Mouse (Mus musculus) hindbrain, embryonic 12.5 days (tissue): Measurements from ENCODE around the gene Serpinb5. TPM values are rescaled to one million over a fixed set of nuclear protein-coding genes. Genes with fewer than 3 reads are reported as not detected.

Experiments
- ATAC-seq: fragments of 200-750 bp; cut with Nextera tagmentation; 2 replicates; pipeline ENCODE4 v1.8.0; 2017; ENCODE audit warnings: moderate TSS enrichment; ENCODE audit not compliant: low FRiP score
- H3K27ac ChIP-seq: fragments of 300-500 bp; sonication (generic); 2 replicates; pipeline ENCODE4 v1.5.1; 2016; ENCODE audit warnings: mild to moderate bottlenecking
- H3K27me3 ChIP-seq: fragments of 300-500 bp; sonication (generic); 2 replicates; pipeline ENCODE4 v1.6.1; 2016; ENCODE audit warnings: mild to moderate bottlenecking
- H3K36me3 ChIP-seq: fragments of 300-500 bp; sonication (generic); 2 replicates; pipeline ENCODE4 v1.6.1; 2016; ENCODE audit warnings: mild to moderate bottlenecking
- H3K4me1 ChIP-seq: fragments of 300-500 bp; sonication (generic); 2 replicates; pipeline ENCODE4 v1.6.1; 2016
- H3K4me2 ChIP-seq: fragments of 300-500 bp; sonication (generic); replicated peaks from 2 replicates; pipeline ENCODE4 v1.6.1; 2016; ENCODE audit warnings: mild to moderate bottlenecking
- H3K4me3 ChIP-seq: fragments of 300-500 bp; sonication (generic); 2 replicates; pipeline ENCODE4 v1.5.1; 2016; ENCODE audit warnings: mild to moderate bottlenecking
- H3K9ac ChIP-seq: fragments of 300-500 bp; sonication (generic); 2 replicates; pipeline ENCODE4 v1.6.1; 2016; ENCODE audit warnings: mild to moderate bottlenecking, moderate library complexity
- H3K9me3 ChIP-seq: fragments of 300-500 bp; sonication (generic); replicated peaks from 2 replicates; pipeline ENCODE4 v1.6.1; 2016; ENCODE audit warnings: mild to moderate bottlenecking
- WGBS: fragments of 180-500 bp; shearing (Covaris S2); methylation state at CpG from one replicate; pipeline ENCODE4 v1.1.7; 2016; 5-methylcytosine and 5-hydroxymethylcytosine counted together
- polyA plus RNA-seq: library from polyadenylated mRNA; unstranded; fragments of >200 nt; fragmentation: Nextera tagmentation; extraction: Ambion mirVana; gene quantifications from 2 replicates; pipeline ENCODE4 v1.2.1, GENCODE M21; 2016

Serpinb5 gene
- polyA plus RNA-seq = 0.21 and 0.38 TPM in 2 replicates

DNA sequence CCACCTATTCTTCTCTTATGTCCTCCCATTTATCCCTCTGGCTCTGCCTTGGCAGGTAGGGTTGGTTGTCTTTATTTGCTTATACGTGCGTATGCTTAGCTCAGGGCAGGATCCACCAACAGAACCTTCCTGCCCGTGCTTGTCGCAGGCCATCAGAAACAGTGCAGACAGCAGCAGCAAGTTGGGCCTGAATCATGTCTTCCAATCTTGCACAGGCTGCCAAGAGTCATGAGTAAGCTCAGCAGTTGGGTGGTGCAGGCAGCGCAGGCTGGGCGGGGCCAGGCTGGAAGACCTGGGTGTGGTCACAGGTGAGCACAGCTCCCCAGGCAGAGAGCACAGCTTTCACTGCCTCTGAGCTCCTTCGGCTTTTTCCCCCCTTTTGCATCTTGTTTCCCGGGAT is at the start of gene Serpinb5:
Serpinb5 (plus strand) TSS at position 327 of the 400 bp plus-strand sequence.
- no peak for ATAC-seq
- no peak within 1 kb of the TSS for H3K9ac ChIP-seq
- no peak within 1 kb of the TSS for H3K27ac ChIP-seq
- H3K36me3 ChIP-seq = no peaks in the 10 kb centered on the region
- H3K27me3 ChIP-seq = no peaks in the 10 kb centered on the region
- H3K4me3 ChIP-seq = no peak within 1 kb of the TSS
- no peaks in the 10 kb centered on the region for H3K9me3 ChIP-seq
- no peak within 1 kb of the TSS for H3K4me2 ChIP-seq
- no peaks in the 10 kb centered on the region for H3K4me1 ChIP-seq
- WGBS = 65% methylated on average over 8 of the region's 8 CpGs

GRCm38 (mm10) chr1:106814864-106815263 is 46.1 kb upstream of the Serpinb5 start:
- 77% methylated on average over 5 of the region's 5 CpGs for WGBS
- H3K36me3 ChIP-seq = no peaks in the 10 kb centered on the region
- ATAC-seq = no peak

GRCm38 (mm10) chr1:106815265-106815664 is 45.7 kb upstream of the Serpinb5 start:
- H3K4me2 ChIP-seq = no peak overlapping the region
- no peak overlapping the region for H3K4me3 ChIP-seq
- H3K4me1 ChIP-seq = no peaks in the 10 kb centered on the region
- no peak for ATAC-seq
- H3K27me3 ChIP-seq = no peaks in the 10 kb centered on the region
- H3K27ac ChIP-seq = no peak overlapping the region
- H3K9ac ChIP-seq = no peak overlapping the region
- no peaks in the 10 kb centered on the region for H3K9me3 ChIP-seq
- WGBS = 85% methylated on average over 6 of the region's 6 CpGs
- no peaks in the 10 kb centered on the region for H3K36me3 ChIP-seq

More at GRCm38 (mm10) chr1:106814864-106815263, 46.1 kb upstream of the Serpinb5 start:
- H3K4me2 ChIP-seq = no peak overlapping the region
- H3K4me1 ChIP-seq = no peaks in the 10 kb centered on the region
- H3K4me3 ChIP-seq = no peak overlapping the region
- no peaks in the 10 kb centered on the region for H3K9me3 ChIP-seq
- no peak overlapping the region for H3K9ac ChIP-seq
- H3K27ac ChIP-seq = no peak overlapping the region
- no peaks in the 10 kb centered on the region for H3K27me3 ChIP-seq

GRCm38 (mm10) chr1:106816766-106817165 is 44.2 kb upstream of the Serpinb5 start:
- no peak overlapping the region for H3K27ac ChIP-seq
- H3K4me1 ChIP-seq = no peaks in the 10 kb centered on the region
- no peak overlapping the region for H3K9ac ChIP-seq
- no peaks in the 10 kb centered on the region for H3K36me3 ChIP-seq
- H3K27me3 ChIP-seq = no peaks in the 10 kb centered on the region
- H3K4me2 ChIP-seq = no peak overlapping the region
- no peak for ATAC-seq
- H3K4me3 ChIP-seq = no peak overlapping the region
- H3K9me3 ChIP-seq = no peaks in the 10 kb centered on the region
- WGBS = 87% methylated on average over 11 of the region's 11 CpGs

GRCm38 (mm10) chr1:106818323-106818722 is 42.6 kb upstream of the Serpinb5 start:
- 33% methylated on average over 4 of the region's 4 CpGs for WGBS
- Histone ChIP-seq H3K9me3 (no peaks in the 10 kb centered on the region), H3K36me3 (no peaks in the 10 kb centered on the region), H3K4me1 (no peaks in the 10 kb centered on the region), H3K9ac (no peak overlapping the region), H3K27ac (no peak overlapping the region), H3K4me3 (no peak overlapping the region), H3K27me3 (no peaks in the 10 kb centered on the region), H3K4me2 (no peak overlapping the region)
- ATAC-seq = no peak

DNA sequence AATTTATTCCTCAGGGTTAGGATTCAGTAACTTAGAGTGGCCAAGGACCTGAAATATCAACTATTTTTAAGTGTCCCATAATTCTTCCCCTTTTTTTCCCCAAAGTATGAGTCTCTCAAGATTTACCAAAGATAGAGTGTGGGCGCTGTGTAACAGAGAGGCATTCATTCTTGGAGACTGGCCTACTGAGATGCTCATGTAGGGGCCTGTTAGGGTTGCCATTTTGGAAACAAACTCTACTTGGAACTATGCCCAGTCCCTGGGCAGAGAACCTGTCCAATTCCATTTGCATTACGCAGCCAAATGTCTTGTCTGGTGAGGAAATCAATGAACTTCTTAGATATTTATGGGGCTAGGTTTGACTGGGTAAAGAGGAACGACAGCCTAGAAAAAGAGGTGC is 38.7 kb upstream of the Serpinb5 start:
- WGBS = 86% methylated on average over 3 of the region's 3 CpGs
- no peaks in the 10 kb centered on the region for H3K27me3 ChIP-seq
- H3K9me3 ChIP-seq = no peaks in the 10 kb centered on the region
- no peak overlapping the region for H3K4me2 ChIP-seq
- H3K27ac ChIP-seq = no peak overlapping the region
- no peaks in the 10 kb centered on the region for H3K4me1 ChIP-seq
- no peak overlapping the region for H3K4me3 ChIP-seq
- H3K36me3 ChIP-seq = no peaks in the 10 kb centered on the region
- no peak overlapping the region for H3K9ac ChIP-seq
- no peak for ATAC-seq

DNA sequence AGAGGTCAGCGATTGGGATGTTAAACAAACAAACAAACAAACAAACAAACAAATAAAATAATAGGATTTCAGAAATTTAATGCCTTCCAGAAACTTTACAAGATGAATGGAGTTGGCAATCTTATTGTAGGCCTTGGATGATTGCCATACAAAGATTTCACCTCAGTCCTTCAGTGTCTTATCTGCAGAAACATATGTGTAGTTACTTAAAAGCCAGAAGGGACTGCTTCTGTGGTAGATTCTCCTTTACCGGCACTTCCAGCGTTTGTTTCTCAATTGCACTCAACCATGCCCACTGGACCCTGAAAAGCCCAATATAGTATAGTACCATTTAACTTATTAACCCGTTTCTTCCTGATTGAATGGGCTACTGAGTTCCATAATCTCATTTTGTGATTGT is 32.2 kb upstream of the Serpinb5 start:
- no peaks in the 10 kb centered on the region for H3K27me3 ChIP-seq
- ATAC-seq = no peak
- no peaks in the 10 kb centered on the region for H3K4me1 ChIP-seq
- no peak overlapping the region for H3K9ac ChIP-seq
- no peak overlapping the region for H3K4me2 ChIP-seq
- H3K9me3 ChIP-seq = no peaks in the 10 kb centered on the region
- H3K4me3 ChIP-seq = no peak overlapping the region
- H3K27ac ChIP-seq = no peak overlapping the region
- 75% methylated on average over 4 of the region's 4 CpGs for WGBS
- no peaks in the 10 kb centered on the region for H3K36me3 ChIP-seq

DNA sequence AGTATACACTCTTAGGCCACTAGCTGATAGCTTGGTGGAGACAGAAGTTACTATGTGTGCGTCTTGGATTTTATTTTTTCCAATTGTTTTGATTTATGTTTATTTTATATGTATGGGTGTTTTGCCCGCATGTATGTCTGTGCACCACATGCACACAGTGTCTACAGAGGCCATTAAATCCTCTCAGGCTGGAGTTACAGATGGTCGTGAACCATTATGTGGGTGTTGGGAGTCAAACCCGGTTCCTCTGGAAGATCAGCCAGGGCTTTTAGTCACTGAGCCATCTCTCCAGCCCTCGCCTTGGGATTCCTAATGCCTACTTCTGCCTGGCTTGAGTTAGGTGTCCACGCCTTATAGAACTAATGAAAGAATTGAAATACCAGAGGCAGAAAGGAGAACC is 4.6 kb downstream of the Serpinb5 start:
- no peak overlapping the region for H3K9ac ChIP-seq
- H3K4me2 ChIP-seq = no peak overlapping the region
- H3K4me3 ChIP-seq = no peak overlapping the region
- H3K9me3 ChIP-seq = no peaks in the 10 kb centered on the region
- 89% methylated on average over 6 of the region's 6 CpGs for WGBS
- no peaks in the 10 kb centered on the region for H3K4me1 ChIP-seq
- no peaks in the 10 kb centered on the region for H3K27me3 ChIP-seq
- H3K27ac ChIP-seq = no peak overlapping the region
- no peak for ATAC-seq
- H3K36me3 ChIP-seq = no peaks in the 10 kb centered on the region

GRCm38 (mm10) chr1:106866029-106866428 is 5.1 kb downstream of the Serpinb5 start:
- 69% methylated on average over 5 of the region's 5 CpGs for WGBS
- H3K27me3 ChIP-seq = no peaks in the 10 kb centered on the region
- ATAC-seq = no peak
- no peaks in the 10 kb centered on the region for H3K36me3 ChIP-seq
- no peak overlapping the region for H3K9ac ChIP-seq
- no peaks in the 10 kb centered on the region for H3K9me3 ChIP-seq
- H3K4me1 ChIP-seq = no peaks in the 10 kb centered on the region
- H3K4me3 ChIP-seq = no peak overlapping the region
- no peak overlapping the region for H3K27ac ChIP-seq
- no peak overlapping the region for H3K4me2 ChIP-seq

- no peak overlapping the region for H3K4me3 ChIP-seq
- no peak overlapping the region for H3K27ac ChIP-seq
- no peak for ATAC-seq
- H3K36me3 ChIP-seq = no peaks in the 10 kb centered on the region
- no peaks in the 10 kb centered on the region for H3K4me1 ChIP-seq
- H3K4me2 ChIP-seq = no peak overlapping the region
- WGBS = 85% methylated on average over 6 of the region's 6 CpGs
- no peaks in the 10 kb centered on the region for H3K27me3 ChIP-seq
- no peak overlapping the region for H3K9ac ChIP-seq
- H3K9me3 ChIP-seq = no peaks in the 10 kb centered on the region
Measured at GRCm38 (mm10) chr1:106866768-106867167, 5.8 kb downstream of the Serpinb5 start.

GRCm38 (mm10) chr1:106869986-106870385 is 9.0 kb downstream of the Serpinb5 start:
- Histone ChIP-seq H3K27me3 (no peaks in the 10 kb centered on the region), H3K4me2 (no peak overlapping the region), H3K4me3 (no peak overlapping the region), H3K9me3 (no peaks in the 10 kb centered on the region), H3K27ac (no peak overlapping the region), H3K4me1 (no peaks in the 10 kb centered on the region), H3K9ac (no peak overlapping the region), H3K36me3 (no peaks in the 10 kb centered on the region)
- ATAC-seq = no peak

- Histone ChIP-seq H3K27ac (no peak overlapping the region), H3K27me3 (no peaks in the 10 kb centered on the region), H3K4me1 (no peaks in the 10 kb centered on the region), H3K4me3 (no peak overlapping the region), H3K9me3 (no peaks in the 10 kb centered on the region), H3K4me2 (no peak overlapping the region), H3K9ac (no peak overlapping the region), H3K36me3 (no peaks in the 10 kb centered on the region)
- no peak for ATAC-seq
- WGBS = 87% methylated on average over 5 of the region's 5 CpGs
Measured at GRCm38 (mm10) chr1:106875193-106875886, 14.4 kb downstream of the Serpinb5 start.

DNA sequence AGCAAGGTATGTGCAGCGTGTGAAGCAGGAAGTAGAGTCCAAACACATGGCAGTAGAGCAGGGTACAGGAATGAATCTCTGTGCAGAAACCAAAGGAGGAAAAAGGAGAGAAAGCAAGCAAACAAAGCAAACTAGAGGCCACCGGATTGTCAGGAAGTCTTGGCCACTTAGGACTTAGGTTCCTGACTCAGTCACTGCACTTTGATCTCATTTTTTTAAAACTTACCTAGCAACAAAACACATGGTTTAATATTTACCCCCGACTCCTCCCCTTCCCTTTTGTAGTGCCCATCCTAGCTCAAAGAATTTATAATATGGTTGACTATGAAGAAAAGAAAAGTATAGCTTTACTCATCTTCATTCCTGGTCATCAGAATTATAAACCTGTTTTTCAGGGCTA is 15.2 kb downstream of the Serpinb5 start:
- Histone ChIP-seq H3K4me3 (no peak overlapping the region), H3K4me2 (no peak overlapping the region), H3K27me3 (no peaks in the 10 kb centered on the region), H3K9me3 (no peaks in the 10 kb centered on the region), H3K9ac (no peak overlapping the region), H3K4me1 (no peaks in the 10 kb centered on the region), H3K27ac (no peak overlapping the region), H3K36me3 (no peaks in the 10 kb centered on the region)
- ATAC-seq = no peak
- 87% methylated on average over 3 of the region's 3 CpGs for WGBS
